Mouse (Mus musculus) liver, adult 2 months (tissue): ENCODE measurements around the gene Mdga1. TPM values are rescaled to one million over a fixed set of nuclear protein-coding genes. Genes with fewer than 3 reads are reported as not detected.

Source experiments
- DNase-seq: peaks from one replicate; pipeline ENCODE4 v3.0.0-alpha.2; 2011; ENCODE audit warnings: low read depth, low spot score; ENCODE audit errors: extremely low read depth
- H3K27ac ChIP-seq: fragments of 200-500 bp; replicated peaks from 2 replicates; pipeline ENCODE4 v1.5.1; 2012; ENCODE audit warnings: low read depth, mild to moderate bottlenecking, control low read depth, inconsistent platforms, low read length; ENCODE audit not compliant: insufficient read depth
- H3K27me3 ChIP-seq: fragments of 200-500 bp; 2 replicates; pipeline ENCODE4 v1.6.1; 2012; ENCODE audit warnings: mild to moderate bottlenecking, moderate library complexity, low read length, inconsistent platforms; ENCODE audit not compliant: control insufficient read depth, insufficient read depth
- H3K36me3 ChIP-seq: fragments of 200-500 bp; 2 replicates; pipeline ENCODE4 v1.6.1; 2012; ENCODE audit warnings: low read length, inconsistent platforms; ENCODE audit not compliant: control insufficient read depth, insufficient read depth
- H3K4me1 ChIP-seq: fragments of 200-500 bp; 2 replicates; pipeline ENCODE4 v1.6.1; 2011; ENCODE audit warnings: low read length; ENCODE audit not compliant: control insufficient read depth, insufficient read depth
- H3K4me3 ChIP-seq: fragments of 200-500 bp; 2 replicates; pipeline ENCODE4 v1.5.1; 2011; ENCODE audit warnings: low read depth, mild to moderate bottlenecking, control low read depth, low read length, moderate library complexity; ENCODE audit not compliant: insufficient read depth
- H3K79me2 ChIP-seq: fragments of 200-500 bp; 2 replicates; pipeline ENCODE4 v1.6.1; 2012; ENCODE audit warnings: inconsistent platforms, mild to moderate bottlenecking, low read length, moderate library complexity; ENCODE audit not compliant: control insufficient read depth, insufficient read depth
- H3K9ac ChIP-seq: fragments of 200-500 bp; 2 replicates; pipeline ENCODE4 v1.6.1; 2012; ENCODE audit warnings: low read depth, mild to moderate bottlenecking, control low read depth, inconsistent platforms, low read length
- CTCF ChIP-seq: fragments of 200-500 bp; IDR thresholded peaks from 2 replicates; pipeline ENCODE4 v1.5.1; 2011; ENCODE audit warnings: low read depth, low read length, control low read depth
- POLR2A ChIP-seq: fragments of 200-500 bp; IDR thresholded peaks from 2 replicates; pipeline ENCODE4 v1.6.1; 2011; ENCODE audit warnings: low read length, control low read depth; ENCODE audit not compliant: insufficient read depth; ENCODE audit errors: extremely low read depth
- WGBS: fragments of 180-500 bp; shearing (Covaris S2); methylation state at CpG from one replicate; pipeline ENCODE4 v1.1.7; 2018; 5-methylcytosine and 5-hydroxymethylcytosine counted together
- polyA plus RNA-seq: library from polyadenylated mRNA; depleted of rRNA; stranded (reverse); fragments of >200 nt; gene quantifications from 2 replicates; pipeline ENCODE4 v1.2.3, GENCODE M21; 2012
- total RNA-seq: library from RNA; depleted of rRNA; stranded (reverse); fragments of >200 nt; gene quantifications from 2 replicates; pipeline ENCODE4 v1.2.3, GENCODE M21; 2014

Mdga1 gene
- total and polyA plus RNA-seq, 2 experiments = 0.09 to 0.64 TPM

- Histone ChIP-seq H3K79me2 (no peaks in the 10 kb centered on the region), H3K27ac (no peak overlapping the region), H3K27me3 (no peaks in the 10 kb centered on the region), H3K4me3 (no peak overlapping the region), H3K4me1 (no peaks in the 10 kb centered on the region), H3K9ac (no peak overlapping the region), H3K36me3 (no peaks in the 10 kb centered on the region)
- no peak for DNase-seq
- TF ChIP-seq POLR2A (no peak), CTCF (no peak)
- 97% methylated on average over 5 of the region's 5 CpGs for WGBS
Observed at GRCm38 (mm10) chr17:29995986-29996385, 26.1 kb upstream of the Mdga1 start.

GRCm38 (mm10) chr17:29994459-29994858 is 24.6 kb upstream of the Mdga1 start:
- no peak for TF ChIP-seq POLR2A
- TF ChIP-seq CTCF = no peak
- no peak overlapping the region for H3K27ac ChIP-seq

GRCm38 (mm10) chr17:29994011-29994410 is 24.1 kb upstream of the Mdga1 start:
- 73% methylated on average over 3 of the region's 3 CpGs for WGBS
- Histone ChIP-seq H3K9ac (no peak overlapping the region), H3K4me3 (no peak overlapping the region), H3K4me1 (no peaks in the 10 kb centered on the region), H3K27ac (no peak overlapping the region), H3K79me2 (no peaks in the 10 kb centered on the region), H3K36me3 (no peaks in the 10 kb centered on the region), H3K27me3 (no peaks in the 10 kb centered on the region)
- TF ChIP-seq POLR2A (no peak), CTCF (no peak)
- no peak for DNase-seq

More at GRCm38 (mm10) chr17:29994459-29994858, 24.6 kb upstream of the Mdga1 start:
- no peak overlapping the region for H3K9ac ChIP-seq
- H3K36me3 ChIP-seq = no peaks in the 10 kb centered on the region
- no peaks in the 10 kb centered on the region for H3K79me2 ChIP-seq
- no peak for DNase-seq
- H3K27me3 ChIP-seq = no peaks in the 10 kb centered on the region
- 95% methylated on average over 4 of the region's 4 CpGs for WGBS
- no peaks in the 10 kb centered on the region for H3K4me1 ChIP-seq
- no peak overlapping the region for H3K4me3 ChIP-seq

- H3K27me3 ChIP-seq = no peaks in the 10 kb centered on the region
- no peaks in the 10 kb centered on the region for H3K4me1 ChIP-seq
- no peak overlapping the region for H3K9ac ChIP-seq
- H3K27ac ChIP-seq = no peak overlapping the region
- H3K4me3 ChIP-seq = no peak overlapping the region
- H3K79me2 ChIP-seq = no peaks in the 10 kb centered on the region
- no peak for DNase-seq
- no peaks in the 10 kb centered on the region for H3K36me3 ChIP-seq
- WGBS = 90% methylated on average over 8 of the region's 8 CpGs
- TF ChIP-seq POLR2A (no peak), CTCF (no peak)
Observed at GRCm38 (mm10) chr17:29993488-29993887, 23.6 kb upstream of the Mdga1 start.

GRCm38 (mm10) chr17:29990845-29991244 is 21.0 kb upstream of the Mdga1 start:
- no peak for DNase-seq
- TF ChIP-seq POLR2A (no peak), CTCF (no peak)
- no peaks in the 10 kb centered on the region for H3K27me3 ChIP-seq

DNA sequence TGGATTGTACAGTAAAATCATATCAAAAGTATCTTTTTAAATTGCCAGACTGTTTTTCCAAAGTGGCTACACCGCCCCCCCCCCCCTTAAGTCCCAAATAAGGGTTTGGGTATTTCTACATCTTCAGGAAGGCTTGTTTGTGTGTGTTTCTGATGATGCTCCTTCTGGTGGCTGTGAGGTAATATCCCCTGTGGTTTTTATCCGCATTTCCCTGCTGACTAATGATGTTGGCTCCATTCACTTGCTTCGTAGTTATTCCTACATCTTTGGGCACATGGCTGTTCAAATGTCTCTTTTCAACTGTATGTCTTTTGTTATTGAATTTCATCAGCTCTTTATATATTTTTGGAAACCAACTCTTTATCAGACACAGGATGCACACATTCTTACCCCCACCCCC is 20.2 kb upstream of the Mdga1 start:
- H3K27ac ChIP-seq = no peak overlapping the region
- H3K79me2 ChIP-seq = no peaks in the 10 kb centered on the region
- WGBS = 94% methylated on average over 3 of the region's 3 CpGs
- H3K27me3 ChIP-seq = no peaks in the 10 kb centered on the region
- no peaks in the 10 kb centered on the region for H3K36me3 ChIP-seq
- no peak overlapping the region for H3K4me3 ChIP-seq
- no peak for DNase-seq
- H3K9ac ChIP-seq = no peak overlapping the region
- peaks cover 3% of the 10 kb centered on the region; the same call in 1 of the 2 replicates for H3K4me1 ChIP-seq
- TF ChIP-seq POLR2A (no peak), CTCF (no peak)

More at GRCm38 (mm10) chr17:29990845-29991244, 21.0 kb upstream of the Mdga1 start:
- Histone ChIP-seq H3K36me3 (no peaks in the 10 kb centered on the region), H3K4me3 (no peak overlapping the region), H3K9ac (no peak overlapping the region), H3K79me2 (no peaks in the 10 kb centered on the region), H3K4me1 (no peaks in the 10 kb centered on the region), H3K27ac (no peak overlapping the region)
- WGBS = 89% methylated on average over 2 of the region's 2 CpGs
